Comparison of ENCODE assay signal across 8 mouse cellular contexts in genomic region chr12:55836199-55836951, GRCm38 (mm10). TPM values are rescaled to one million over a fixed set of nuclear protein-coding genes. Genes with fewer than 3 reads are reported as not detected.
DNase-seq lines count a peak whose midpoint lies in the region; ATAC-seq and TF ChIP-seq lines count a peak whose summit lies in the region.

Brms1l (plus strand) TSS chr12:55836324.

- WGBS in cerebellum, adult 2 months: under 1% methylated on average over 76 of the region's 77 CpGs
- 4% methylated on average over 73 of the region's 77 CpGs for WGBS in forebrain, postnatal 0 days
- under 1% methylated on average over 74 of the region's 77 CpGs for WGBS in lung, embryonic 16.5 days

- peaks cover 0 to 4% of the 10 kb centered on the region in 2 experiments; a peak in 2 of 4 replicates for H3K4me1 ChIP-seq in MEL (ENCODE audit: control insufficient read depth in 1 of 2, insufficient read depth in 2 of 2, low read length in 2 of 2)
- H3K4me1 ChIP-seq in cerebellum, adult 2 months (ENCODE audit: control insufficient read depth, insufficient read depth, low read length): no peaks in the 10 kb centered on the region
- H3K4me1 ChIP-seq in forebrain, postnatal 0 days (ENCODE audit: insufficient read depth): peaks cover 3% of the 10 kb centered on the region; the same call in 1 of the 2 replicates
- H3K4me1 ChIP-seq in lung, embryonic 16.5 days (replicated peaks; ENCODE audit: control insufficient read depth, insufficient read depth, low read length): peaks cover 10% of the 10 kb centered on the region

- H3K27me3 ChIP-seq in MEL (ENCODE audit: control insufficient read depth in 1 of 2, insufficient read depth in 2 of 2, low read length in 2 of 2): no peaks in the 10 kb centered on the region
- no peaks in the 10 kb centered on the region for H3K27me3 ChIP-seq in cerebellum, adult 2 months (ENCODE audit: control insufficient read depth, insufficient read depth, low read length)
- no peaks in the 10 kb centered on the region for H3K27me3 ChIP-seq in forebrain, postnatal 0 days (ENCODE audit: insufficient read depth, low read length)
- no peaks in the 10 kb centered on the region for H3K27me3 ChIP-seq in lung, embryonic 16.5 days (ENCODE audit: control insufficient read depth, insufficient read depth, low read depth, low read length)

- peak within 1 kb of the TSS; percentile 66 to 99 for H3K4me3 ChIP-seq in MEL (ENCODE audit: control insufficient read depth in 1 of 2, insufficient read depth in 1 of 2, low read depth in 2 of 2, low read length in 2 of 2)
- H3K4me3 ChIP-seq in cerebellum, adult 2 months (replicated peaks; ENCODE audit: insufficient read depth, low read depth, low read length): peak within 1 kb of the TSS; percentile 90
- peak within 1 kb of the TSS; percentile 55 for H3K4me3 ChIP-seq in forebrain, postnatal 0 days (ENCODE audit: low read depth, low read length)
- H3K4me3 ChIP-seq in lung, embryonic 16.5 days (ENCODE audit: low read length): peak within 1 kb of the TSS; percentile 79

- H3K4me2 ChIP-seq in forebrain, postnatal 0 days (ENCODE audit: low read depth): peak within 1 kb of the TSS; percentile 79
- H3K4me2 ChIP-seq in lung, embryonic 16.5 days (ENCODE audit: low read depth, low read length): peak within 1 kb of the TSS; percentile 81

- H3K27ac ChIP-seq in MEL (ENCODE audit: control insufficient read depth, low read depth, low read length): peak within 1 kb of the TSS; percentile 85
- H3K27ac ChIP-seq in cerebellum, adult 2 months (ENCODE audit: insufficient read depth, low read length): peak within 1 kb of the TSS; percentile 68
- H3K27ac ChIP-seq in forebrain, postnatal 0 days (ENCODE audit: low read depth, low read length): peak within 1 kb of the TSS; percentile 82
- peak within 1 kb of the TSS; percentile 94 for H3K27ac ChIP-seq in lung, embryonic 16.5 days (ENCODE audit: low read length)

- peak; percentile 99 for ATAC-seq in forebrain, postnatal 0 days
- ATAC-seq in lung, embryonic 16.5 days (ENCODE audit: low read depth): peak; percentile 99

- peak; percentile 100 for DNase-seq in MEL (ENCODE audit: low read depth, low spot score)
- DNase-seq in cerebellum, adult 2 months: peak; percentile 94 to 98
- peak; percentile 98 for DNase-seq in forebrain, postnatal 0 days
- DNase-seq in heart, postnatal 4 days: peak; percentile 97
- peak; percentile 92 for DNase-seq in layer of hippocampus, adult 9-10 months (ENCODE audit: low spot score)
- peak; percentile 77 for DNase-seq in ovary, postnatal 10 days (ENCODE audit: low spot score)
- DNase-seq in thymus, postnatal 10 days (ENCODE audit: low spot score in 2 of 2): peak; percentile 93 to 95

- H3K9ac ChIP-seq in MEL (ENCODE audit: control insufficient read depth, low read depth, low read length, poor library complexity, severe bottlenecking): peak within 1 kb of the TSS; percentile 96
- H3K9ac ChIP-seq in forebrain, postnatal 0 days: peak within 1 kb of the TSS; percentile 74
- peak within 1 kb of the TSS; percentile 82 for H3K9ac ChIP-seq in lung, embryonic 16.5 days (ENCODE audit: low read length)

- no peak for TF ChIP-seq RAD21 in MEL (IDR thresholded peaks at IDR 0.05; ENCODE audit: low read depth, low read length)

- no peaks in the 10 kb centered on the region for H3K9me3 ChIP-seq in MEL (replicated peaks; ENCODE audit: insufficient read depth, low read length)
- H3K9me3 ChIP-seq in forebrain, postnatal 0 days (ENCODE audit: low read length): no peaks in the 10 kb centered on the region
- no peaks in the 10 kb centered on the region for H3K9me3 ChIP-seq in lung, embryonic 16.5 days (ENCODE audit: control insufficient read depth, low read length)

- peak; percentile 83 to 84 for TF ChIP-seq POLR2A in MEL (IDR thresholded peaks at IDR 0.05; ENCODE audit: control insufficient read depth in 1 of 2, insufficient read depth in 1 of 2, low read depth in 1 of 2, low read length in 2 of 2, poor library complexity in 1 of 2)
- TF ChIP-seq POLR2A in cerebellum, adult 2 months (IDR thresholded peaks at IDR 0.05; ENCODE audit: borderline replicate concordance, insufficient read depth, low read length): peak; percentile 79

- TF ChIP-seq CTCF in MEL (IDR thresholded peaks at IDR 0.05 in 2 of 3, conservative IDR thresholded peaks at IDR 0.05 in 1 of 3; ENCODE audit: control insufficient read depth in 1 of 3, insufficient read depth in 1 of 3, low read depth in 2 of 3, low read length in 3 of 3, poor library complexity in 1 of 3, severe bottlenecking in 1 of 3): no peak
- no peak for TF ChIP-seq CTCF in cerebellum, adult 2 months (IDR thresholded peaks at IDR 0.05; ENCODE audit: borderline replicate concordance, insufficient read depth, low read depth, low read length)
- no peak for TF ChIP-seq CTCF in forebrain, postnatal 0 days (IDR thresholded peaks at IDR 0.05; ENCODE audit: low read depth)

- no peak for TF ChIP-seq EP300 in MEL (IDR thresholded peaks at IDR 0.05; ENCODE audit: low read depth in 1 of 2, low read length in 2 of 2)

- H3K36me3 ChIP-seq in MEL (ENCODE audit: control insufficient read depth in 1 of 2, insufficient read depth in 2 of 2, low read length in 2 of 2): peaks cover 0 to 9% of the 10 kb centered on the region in 2 experiments; a peak in 3 of 4 replicates
- no peaks in the 10 kb centered on the region; the same call in none of the 2 replicates for H3K36me3 ChIP-seq in forebrain, postnatal 0 days (ENCODE audit: insufficient read depth)
- no peaks in the 10 kb centered on the region for H3K36me3 ChIP-seq in lung, embryonic 16.5 days (ENCODE audit: control insufficient read depth, insufficient read depth, low read length)

- H3K79me2 ChIP-seq in MEL (ENCODE audit: control insufficient read depth, insufficient read depth, low read length, poor library complexity): peaks cover 13% of the 10 kb centered on the region

TF ChIP-seq in MEL, 35 proteins besides CTCF, POLR2A, EP300 and RAD21:
- TF ChIP-seq UBTF (IDR thresholded peaks at IDR 0.05; ENCODE audit: borderline replicate concordance, insufficient read depth, low read depth, low read length) (0 out of 2 replicates have a peak, but pooled peaks have one; percentile 18), HCFC1 (IDR thresholded peaks at IDR 0.05; ENCODE audit: low read depth, low read length) (peak; percentile 99), GATA1 (IDR thresholded peaks at IDR 0.05; ENCODE audit: low read depth, low read length) (no peak), TAL1 (IDR thresholded peaks at IDR 0.05; ENCODE audit: low read length) (no peak), KAT2A (conservative IDR thresholded peaks at IDR 0.05; ENCODE audit: low read depth, low read length) (peak; percentile 98), SIN3A (IDR thresholded peaks at IDR 0.05; ENCODE audit: low read length) (peak; percentile 44; the same call in 1 of the 2 replicates), E2F4 (IDR thresholded peaks at IDR 0.05; ENCODE audit: borderline replicate concordance, low read depth, low read length) (no peak), CHD1 (IDR thresholded peaks at IDR 0.05; ENCODE audit: low read depth, low read length) (no peak), NRF1 (IDR thresholded peaks at IDR 0.05; ENCODE audit: insufficient read depth, low read depth, low read length, poor library complexity, severe bottlenecking) (0 out of 2 replicates have a peak, but pooled peaks have one; percentile 44), NELFE (IDR thresholded peaks at IDR 0.05; ENCODE audit: low read depth, low read length) (peak; percentile 66), MAZ (IDR thresholded peaks at IDR 0.05; ENCODE audit: low read depth, low read length) (0 out of 2 replicates have a peak, but pooled peaks have one; percentile 45), GABPA (IDR thresholded peaks at IDR 0.05; ENCODE audit: low read depth, low read length) (no peak), ELF1 (IDR thresholded peaks at IDR 0.05; ENCODE audit: low read depth, low read length) (peak; percentile 81), MYC (IDR thresholded peaks at IDR 0.05; ENCODE audit: low read depth, low read length) (0 out of 2 replicates have a peak, but pooled peaks have one; percentile 20), TCF12 (IDR thresholded peaks at IDR 0.05; ENCODE audit: low read depth, low read length) (no peak), MXI1 (IDR thresholded peaks at IDR 0.05; ENCODE audit: low read depth, low read length) (peak; percentile 74; the same call in 1 of the 2 replicates), USF1 (IDR thresholded peaks at IDR 0.05; ENCODE audit: low read depth, low read length) (0 out of 2 replicates have a peak, but pooled peaks have one; percentile 16), CHD2 (IDR thresholded peaks at IDR 0.05; ENCODE audit: low read length) (peak; percentile 59; the same call in 1 of the 2 replicates)
TF ChIP-seq in MEL: peak in this region for 12.

RNA-seq across cellular contexts. Expression of gene Brms1l, which starts in this region (rescaled TPM):
- 17.4 and 17.5 TPM in 2 replicates for total RNA-seq in MEL (2012; rRNA removed)
- 10 to 100 TPM in 1 of 2 experiments, not detected in 1; 33.5 TPM for polyA plus RNA-seq in MEL (2012; ENCODE audit: insufficient read depth in 1 of 2, insufficient read length in 2 of 2, low read depth in 1 of 2, low replicate concordance in 2 of 2, missing spikeins in 1 of 2)
- polyA plus RNA-seq in cerebellum, adult 2 months (2012; rRNA removed): 113 and 123 TPM in 2 replicates
- total RNA-seq in forebrain, postnatal 0 days (2014; rRNA removed): 48.0 and 52.9 TPM in 2 replicates
- polyA plus RNA-seq in forebrain, postnatal 0 days (2015; fragmentation: Nextera tagmentation; extraction: Ambion mirVana): 38.0 and 45.5 TPM in 2 replicates
- total RNA-seq in heart, postnatal 4 days (2021): 10 to 100 TPM; 25.8 to 29.0 TPM
- 44.9 and 45.3 TPM in 2 replicates for polyA plus RNA-seq in lung, embryonic 16.5 days (2015; fragmentation: Nextera tagmentation; extraction: Ambion mirVana)

Comparison
In these comparisons a context has a peak if more than half of its experiments do, and no peak if none do; other contexts are left out.
1. Peak in every context shown above with its lines: DNase-seq, ATAC-seq, H3K4me3 ChIP-seq and H3K27ac ChIP-seq.